In genomic region chr7:133037618-133038017, GRCm38 (mm10) we compare ENCODE assay signal across 9 mouse cellular contexts.
A peak's percentile ranks its signal among the peaks of the same experiment; 100 is the strongest.
DNase-seq lines count a peak whose midpoint lies in the region; ATAC-seq and TF ChIP-seq lines count a peak whose summit lies in the region.
"Had no signal": no experiment of that assay in that cellular context is flagged by ENCODE, and none has a peak within 500 bp of the region (broad histone marks: within the 10 kb centered on the region; RNA-seq: fewer than 3 reads in every experiment).

No protein-coding gene starts in this region.

- DNase-seq in forebrain, embryonic 11.5 days (ENCODE audit: low spot score), result no peak
- DNase-seq in liver, adult 2 months (ENCODE audit: extremely low read depth, low read depth, low spot score), result no peak
- no peak for DNase-seq in liver, embryonic 11.5 days (ENCODE audit: low spot score)
- DNase-seq in spleen, postnatal 36 days (ENCODE audit: low spot score in 2 of 2), result no peak
- DNase-seq in frontal cortex, postnatal 25 days (ENCODE audit: low spot score in 2 of 2), result no peak

- no peaks in the 10 kb centered on the region for H3K36me3 ChIP-seq in forebrain, embryonic 11.5 days (ENCODE audit: control insufficient read depth, insufficient read depth, low read length)
- H3K36me3 ChIP-seq in forebrain, embryonic 13.5 days (ENCODE audit: poor library complexity, severe bottlenecking), result no peaks in the 10 kb centered on the region
- no peaks in the 10 kb centered on the region for H3K36me3 ChIP-seq in liver, adult 2 months (ENCODE audit: control insufficient read depth, insufficient read depth, low read length)
- no peaks in the 10 kb centered on the region for H3K36me3 ChIP-seq in liver, embryonic 11.5 days (ENCODE audit: control insufficient read depth, insufficient read depth, low read length)
- H3K36me3 ChIP-seq in intestine, embryonic 16.5 days (ENCODE audit: control insufficient read depth, insufficient read depth, low read length), result no peaks in the 10 kb centered on the region
- no peaks in the 10 kb centered on the region for H3K36me3 ChIP-seq in neural tube, embryonic 13.5 days

- no peak for ATAC-seq in forebrain, embryonic 11.5 days (replicated peaks; ENCODE audit: low FRiP score)
- ATAC-seq in forebrain, embryonic 13.5 days, result no peak
- ATAC-seq in liver, embryonic 11.5 days (replicated peaks; ENCODE audit: low FRiP score), result no peak
- no peak for ATAC-seq in intestine, embryonic 16.5 days
- ATAC-seq in neural tube, embryonic 13.5 days (ENCODE audit: low read depth), result no peak
- ATAC-seq: midbrain, embryonic 16.5 days had no signal

- H3K4me2 ChIP-seq in forebrain, embryonic 11.5 days (ENCODE audit: low read depth, low read length, severe bottlenecking), result no peak overlapping the region
- no peak overlapping the region for H3K4me2 ChIP-seq in forebrain, embryonic 13.5 days
- H3K4me2 ChIP-seq in liver, embryonic 11.5 days, result no peak overlapping the region
- 0 out of 2 replicates have a peak overlapping the region, but pooled peaks have one; percentile 4 for H3K4me2 ChIP-seq in intestine, embryonic 16.5 days (ENCODE audit: low read depth, low read length)
- no peak overlapping the region for H3K4me2 ChIP-seq in neural tube, embryonic 13.5 days

- H3K27ac ChIP-seq in forebrain, embryonic 11.5 days (ENCODE audit: low read depth, low read length), result 0 out of 2 replicates have a peak overlapping the region, but pooled peaks have one; percentile 18
- no peak overlapping the region for H3K27ac ChIP-seq in forebrain, embryonic 13.5 days
- H3K27ac ChIP-seq in liver, adult 2 months (replicated peaks; ENCODE audit: insufficient read depth, low read depth, low read length), result peak overlapping the region; percentile 22; the same call in 1 of the 2 replicates
- no peak overlapping the region for H3K27ac ChIP-seq in liver, embryonic 11.5 days (ENCODE audit: low read depth, low read length)
- H3K27ac ChIP-seq in intestine, embryonic 16.5 days (ENCODE audit: low read length), result peak overlapping the region; percentile 61
- 0 out of 2 replicates have a peak overlapping the region, but pooled peaks have one; percentile 15 for H3K27ac ChIP-seq in neural tube, embryonic 13.5 days (replicated peaks)

- no peaks in the 10 kb centered on the region for H3K27me3 ChIP-seq in forebrain, embryonic 11.5 days (ENCODE audit: control insufficient read depth, insufficient read depth, low read length)
- no peaks in the 10 kb centered on the region for H3K27me3 ChIP-seq in forebrain, embryonic 13.5 days
- no peaks in the 10 kb centered on the region for H3K27me3 ChIP-seq in liver, adult 2 months (ENCODE audit: control insufficient read depth, insufficient read depth, low read length)
- no peaks in the 10 kb centered on the region for H3K27me3 ChIP-seq in liver, embryonic 11.5 days (replicated peaks; ENCODE audit: control insufficient read depth, insufficient read depth, low read length)
- no peaks in the 10 kb centered on the region for H3K27me3 ChIP-seq in intestine, embryonic 16.5 days (replicated peaks; ENCODE audit: control insufficient read depth, insufficient read depth, low read length)
- H3K27me3 ChIP-seq in neural tube, embryonic 13.5 days, result no peaks in the 10 kb centered on the region

- TF ChIP-seq POLR2A in liver, adult 2 months (IDR thresholded peaks at IDR 0.05; ENCODE audit: extremely low read depth, insufficient read depth, low read length), result no peak

- no peak overlapping the region for H3K9ac ChIP-seq in forebrain, embryonic 11.5 days (ENCODE audit: low read length)
- H3K9ac ChIP-seq in forebrain, embryonic 13.5 days, result no peak overlapping the region
- no peak overlapping the region for H3K9ac ChIP-seq in liver, adult 2 months (ENCODE audit: low read depth, low read length)
- no peak overlapping the region for H3K9ac ChIP-seq in liver, embryonic 11.5 days (ENCODE audit: low read depth, low read length)
- 0 out of 2 replicates have a peak overlapping the region, but pooled peaks have one; percentile 1 for H3K9ac ChIP-seq in intestine, embryonic 16.5 days (ENCODE audit: low read depth, low read length)
- H3K9ac ChIP-seq in neural tube, embryonic 13.5 days, result no peak overlapping the region

- peaks cover 16% of the 10 kb centered on the region for H3K4me1 ChIP-seq in forebrain, embryonic 11.5 days (replicated peaks; ENCODE audit: control insufficient read depth, insufficient read depth, low read length)
- peaks cover 49% of the 10 kb centered on the region for H3K4me1 ChIP-seq in forebrain, embryonic 13.5 days
- peaks cover 6% of the 10 kb centered on the region; the same call in 1 of the 2 replicates for H3K4me1 ChIP-seq in liver, adult 2 months (ENCODE audit: control insufficient read depth, insufficient read depth, low read length)
- peaks cover 28% of the 10 kb centered on the region for H3K4me1 ChIP-seq in liver, embryonic 11.5 days (replicated peaks; ENCODE audit: control insufficient read depth, insufficient read depth, low read length)
- peaks cover 76% of the 10 kb centered on the region for H3K4me1 ChIP-seq in intestine, embryonic 16.5 days (ENCODE audit: control insufficient read depth, insufficient read depth, low read length)
- H3K4me1 ChIP-seq in neural tube, embryonic 13.5 days (replicated peaks), result peaks cover 78% of the 10 kb centered on the region

- H3K4me3 ChIP-seq in forebrain, embryonic 11.5 days (ENCODE audit: low read depth, low read length), result no peak overlapping the region
- no peak overlapping the region for H3K4me3 ChIP-seq in forebrain, embryonic 13.5 days
- H3K4me3 ChIP-seq in liver, adult 2 months (ENCODE audit: insufficient read depth, low read depth, low read length), result no peak overlapping the region
- H3K4me3 ChIP-seq in liver, embryonic 11.5 days (ENCODE audit: low read depth, low read length), result no peak overlapping the region
- no peak overlapping the region for H3K4me3 ChIP-seq in intestine, embryonic 16.5 days (ENCODE audit: low read length)
- H3K4me3 ChIP-seq in neural tube, embryonic 13.5 days, result no peak overlapping the region

- no peaks in the 10 kb centered on the region for H3K79me2 ChIP-seq in liver, adult 2 months (ENCODE audit: control insufficient read depth, insufficient read depth, low read length)

- WGBS in forebrain, embryonic 11.5 days, result 63% methylated on average over 4 of the region's 4 CpGs
- WGBS in forebrain, embryonic 13.5 days, result 67% methylated on average over 4 of the region's 4 CpGs
- WGBS in liver, adult 2 months, result 71% methylated on average over 4 of the region's 4 CpGs
- WGBS in liver, embryonic 11.5 days, result 56% methylated on average over 4 of the region's 4 CpGs
- WGBS in intestine, embryonic 16.5 days, result 31% methylated on average over 4 of the region's 4 CpGs
- WGBS in neural tube, embryonic 13.5 days, result 47% methylated on average over 4 of the region's 4 CpGs

- no peak for TF ChIP-seq CTCF in liver, adult 2 months (IDR thresholded peaks at IDR 0.05; ENCODE audit: low read depth, low read length)

- no peaks in the 10 kb centered on the region for H3K9me3 ChIP-seq in forebrain, embryonic 11.5 days (ENCODE audit: control insufficient read depth, low read length)
- no peaks in the 10 kb centered on the region for H3K9me3 ChIP-seq in forebrain, embryonic 13.5 days (replicated peaks)
- no peaks in the 10 kb centered on the region for H3K9me3 ChIP-seq in liver, embryonic 11.5 days (ENCODE audit: control insufficient read depth, low read length)
- no peaks in the 10 kb centered on the region for H3K9me3 ChIP-seq in intestine, embryonic 16.5 days (ENCODE audit: control insufficient read depth, low read length)
- no peaks in the 10 kb centered on the region for H3K9me3 ChIP-seq in neural tube, embryonic 13.5 days

Comparison
In these comparisons a context has a peak if more than half of its experiments do, and no peak if none do; other contexts are left out.
1. H3K27ac ChIP-seq: peak in forebrain, embryonic 11.5 days (single experiment), liver, adult 2 months (single experiment), intestine, embryonic 16.5 days (single experiment) and neural tube, embryonic 13.5 days (single experiment); none in forebrain, embryonic 13.5 days (single experiment) and liver, embryonic 11.5 days (single experiment).